Mouse (Mus musculus) cerebellum, adult 2 months (tissue): ENCODE results near the gene Ric8b.

ENCODE experiments used
- CTCF ChIP-seq: fragments of 200-500 bp; IDR thresholded peaks from 2 replicates; pipeline ENCODE4 v1.5.1; 2011; ENCODE audit warnings: low read depth, mild to moderate bottlenecking, control low read depth, low read length, moderate library complexity, borderline replicate concordance; ENCODE audit not compliant: insufficient read depth
- POLR2A ChIP-seq: fragments of 200-500 bp; IDR thresholded peaks from 2 replicates; pipeline ENCODE4 v1.6.1; 2011; ENCODE audit warnings: low read length, control low read depth, borderline replicate concordance; ENCODE audit not compliant: insufficient read depth

- TF ChIP-seq POLR2A (no peak), CTCF (no peak)
These were observed 65.3 kb downstream of the Ric8b start for GRCm38 (mm10) chr10:84982675-84983074.
